Mouse (Mus musculus): Measurements from ENCODE around the gene Hspbp1. TPM values are rescaled to one million over a fixed set of nuclear protein-coding genes. Genes with fewer than 3 reads are reported as not detected.

Gene Hspbp1
- total RNA-seq, 2 experiments from 2014 or later, result 20.2 to 48.1 TPM

GRCm38 (mm10) chr7:4669156-4669555 lies 15.7 kb downstream of the Hspbp1 start:
- no peak for ATAC-seq (replicated peaks; ENCODE audit: poor library complexity)

GRCm38 (mm10) chr7:4668506-4668905 lies 16.4 kb downstream of the Hspbp1 start:
- no peak for ATAC-seq (replicated peaks; ENCODE audit: poor library complexity)

- ATAC-seq (replicated peaks; ENCODE audit: poor library complexity), result no peak
These were observed 18.0 kb downstream of the Hspbp1 start for GRCm38 (mm10) chr7:4666871-4667270.

- ATAC-seq (replicated peaks; ENCODE audit: poor library complexity), result no peak
These were observed 21.1 kb downstream of the Hspbp1 start for GRCm38 (mm10) chr7:4663742-4664141.

GRCm38 (mm10) chr7:4663179-4663578 lies 21.7 kb downstream of the Hspbp1 start:
- ATAC-seq (replicated peaks; ENCODE audit: poor library complexity), result peak; percentile 42

- ATAC-seq (replicated peaks; ENCODE audit: poor library complexity), result no peak
These were observed 24.9 kb downstream of the Hspbp1 start for GRCm38 (mm10) chr7:4659911-4660443.

GRCm38 (mm10) chr7:4658912-4659551 lies 25.8 kb downstream of the Hspbp1 start, which contains the start of gene Ppp6r1:
Gene Ppp6r1 (minus strand): TSS chr7:4659019.
- peak; percentile 82 for ATAC-seq (replicated peaks; ENCODE audit: poor library complexity)

GRCm38 (mm10) chr7:4658128-4658907 lies 26.6 kb downstream of the Hspbp1 start:
- peak; percentile 10 for ATAC-seq (replicated peaks; ENCODE audit: poor library complexity)

- no peak for ATAC-seq (replicated peaks; ENCODE audit: poor library complexity)
These were observed 27.2 kb downstream of the Hspbp1 start for GRCm38 (mm10) chr7:4657521-4658127.

- ATAC-seq (replicated peaks; ENCODE audit: poor library complexity), result no peak
These were observed 28.1 kb downstream of the Hspbp1 start for GRCm38 (mm10) chr7:4656818-4657217.

GRCm38 (mm10) chr7:4655916-4656315 lies 29.0 kb downstream of the Hspbp1 start:
- ATAC-seq (replicated peaks; ENCODE audit: poor library complexity), result no peak

- no peak for ATAC-seq (replicated peaks; ENCODE audit: poor library complexity)
These were observed 29.5 kb downstream of the Hspbp1 start for GRCm38 (mm10) chr7:4655393-4655792.

GRCm38 (mm10) chr7:4654221-4654620 lies 30.6 kb downstream of the Hspbp1 start:
- ATAC-seq (replicated peaks; ENCODE audit: poor library complexity), result no peak; the same call in 1 of the 2 replicates

GRCm38 (mm10) chr7:4653780-4654179 lies 31.1 kb downstream of the Hspbp1 start:
- ATAC-seq (replicated peaks; ENCODE audit: poor library complexity), result peak; percentile 71

- ATAC-seq (replicated peaks; ENCODE audit: poor library complexity), result peak; percentile 1; the same call in 1 of the 2 replicates
These were observed 31.5 kb downstream of the Hspbp1 start for GRCm38 (mm10) chr7:4653351-4653750.

GRCm38 (mm10) chr7:4652726-4653125 lies 32.1 kb downstream of the Hspbp1 start:
- no peak for ATAC-seq (replicated peaks; ENCODE audit: poor library complexity)

- ATAC-seq (replicated peaks; ENCODE audit: poor library complexity), result no peak
These were observed 33.3 kb downstream of the Hspbp1 start for GRCm38 (mm10) chr7:4651581-4651980.

GRCm38 (mm10) chr7:4647992-4648391 lies 36.9 kb downstream of the Hspbp1 start:
- ATAC-seq (replicated peaks; ENCODE audit: poor library complexity), result peak; percentile 30

GRCm38 (mm10) chr7:4647291-4647690 lies 37.6 kb downstream of the Hspbp1 start:
- ATAC-seq (replicated peaks; ENCODE audit: poor library complexity), result peak; percentile 84

- ATAC-seq (replicated peaks; ENCODE audit: poor library complexity), result no peak
These were observed 38.1 kb downstream of the Hspbp1 start for GRCm38 (mm10) chr7:4646806-4647205.

GRCm38 (mm10) chr7:4643225-4643624 lies 41.6 kb downstream of the Hspbp1 start:
- peak; percentile 13; the same call in 1 of the 2 replicates for ATAC-seq (replicated peaks; ENCODE audit: poor library complexity)

Data from megakaryocyte progenitor cell, adult 5-6 weeks (primary cell).